8 mouse cellular contexts compared by ENCODE assay signal in the genomic region with DNA sequence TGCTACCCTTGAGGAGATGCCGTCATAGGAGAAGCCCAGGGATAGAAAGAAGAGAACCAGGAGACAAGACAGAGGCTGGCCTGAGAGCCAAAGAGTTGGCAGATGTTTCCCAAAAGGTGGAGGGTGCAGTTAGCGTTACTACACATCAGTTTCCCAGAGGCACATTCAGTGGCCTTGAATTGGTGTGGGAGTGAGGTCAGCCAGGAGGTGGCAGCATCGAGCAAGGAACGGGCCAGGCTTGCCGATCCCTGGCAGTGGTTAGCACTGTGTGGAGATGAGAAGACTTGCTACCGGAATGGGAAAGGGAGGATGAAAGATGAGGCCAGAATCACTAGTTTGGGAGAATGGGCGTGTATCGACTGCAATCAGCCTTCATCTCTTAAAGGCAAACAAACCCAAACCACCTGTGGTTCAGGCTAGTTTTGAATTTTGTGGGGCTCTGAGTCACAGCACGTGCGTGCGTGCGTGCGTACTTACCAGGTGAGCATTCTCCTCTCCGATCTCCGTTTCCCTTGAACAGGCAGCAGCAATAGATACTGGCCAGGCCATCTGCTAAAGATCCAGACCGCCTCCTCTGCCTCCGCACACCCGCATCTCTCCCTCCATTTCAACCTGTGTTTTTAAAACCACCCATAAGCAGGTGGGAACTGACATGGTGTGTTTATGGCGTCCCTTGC. TPM values are rescaled to one million over a fixed set of nuclear protein-coding genes. Genes with fewer than 3 reads are reported as not detected.
DNase-seq lines count a peak whose midpoint lies in the region; ATAC-seq lines count a peak whose summit lies in the region.

No protein-coding gene starts in this region.

- no peaks in the 10 kb centered on the region for H3K9me3 ChIP-seq in forebrain, embryonic 12.5 days
- no peaks in the 10 kb centered on the region for H3K9me3 ChIP-seq in lung, embryonic 16.5 days (ENCODE audit: control insufficient read depth, low read length)

- no peaks in the 10 kb centered on the region for H3K4me1 ChIP-seq in forebrain, embryonic 12.5 days
- H3K4me1 ChIP-seq in lung, embryonic 16.5 days (replicated peaks; ENCODE audit: control insufficient read depth, insufficient read depth, low read length) = no peaks in the 10 kb centered on the region

- H3K27me3 ChIP-seq in forebrain, embryonic 12.5 days = peaks cover 12% of the 10 kb centered on the region; the same call in 1 of the 2 replicates
- H3K27me3 ChIP-seq in lung, embryonic 16.5 days (ENCODE audit: control insufficient read depth, insufficient read depth, low read depth, low read length) = no peaks in the 10 kb centered on the region

- peak; percentile 80; the same call in 1 of the 2 replicates for ATAC-seq in forebrain, embryonic 12.5 days (ENCODE audit: low FRiP score)
- ATAC-seq in lung, embryonic 16.5 days (ENCODE audit: low read depth) = peak; percentile 80

- no peak overlapping the region for H3K4me3 ChIP-seq in forebrain, embryonic 12.5 days (replicated peaks)
- no peak overlapping the region for H3K4me3 ChIP-seq in lung, embryonic 16.5 days (ENCODE audit: low read length)

- H3K36me3 ChIP-seq in forebrain, embryonic 12.5 days (replicated peaks) = no peaks in the 10 kb centered on the region
- H3K36me3 ChIP-seq in lung, embryonic 16.5 days (ENCODE audit: control insufficient read depth, insufficient read depth, low read length) = no peaks in the 10 kb centered on the region

- H3K4me2 ChIP-seq in forebrain, embryonic 12.5 days = no peak overlapping the region
- no peak overlapping the region for H3K4me2 ChIP-seq in lung, embryonic 16.5 days (ENCODE audit: low read depth, low read length)

- peak; percentile 88 for DNase-seq in ES-CJ7 (ENCODE audit: low read depth, low spot score)
- DNase-seq in c-Kit-positive CD71-positive TER-119-negative erythroid progenitor cells, embryonic 14.5 days (ENCODE audit: low read depth) = peak; percentile 48
- peak; percentile 95 for DNase-seq in heart, postnatal 4 days
- DNase-seq in layer of hippocampus, adult 9-10 months (ENCODE audit: low spot score) = peak; percentile 63
- peak; percentile 54 for DNase-seq in retina, adult 2 months (ENCODE audit: low read depth, low spot score)
- DNase-seq in thymus, postnatal 14 days = peak; percentile 76

- no peak overlapping the region for H3K27ac ChIP-seq in forebrain, embryonic 12.5 days
- no peak overlapping the region for H3K27ac ChIP-seq in lung, embryonic 16.5 days (ENCODE audit: low read length)

- no peak overlapping the region for H3K9ac ChIP-seq in forebrain, embryonic 12.5 days
- no peak overlapping the region for H3K9ac ChIP-seq in lung, embryonic 16.5 days (ENCODE audit: low read length)

- 46% methylated on average over 19 of the region's 19 CpGs for WGBS in forebrain, embryonic 12.5 days
- WGBS in lung, embryonic 16.5 days = 47% methylated on average over 19 of the region's 19 CpGs

RNA-seq across cellular contexts. Expression of a gene that starts 29.5 kb away (rescaled TPM):
- polyA plus RNA-seq in forebrain, embryonic 12.5 days (2016; fragmentation: Nextera tagmentation; extraction: Ambion mirVana) = 1.5 TPM in 2 replicates
- total RNA-seq in heart, postnatal 4 days (2021) = 1,000 to 10,000 TPM; 6,684 to 7,230 TPM
- 130 and 158 TPM in 2 replicates for polyA plus RNA-seq in lung, embryonic 16.5 days (2015; fragmentation: Nextera tagmentation; extraction: Ambion mirVana)

RNA-seq across cellular contexts. Expression of a gene that starts 47.3 kb away (rescaled TPM):
- 0.84 and 0.87 TPM in 2 replicates for polyA plus RNA-seq in forebrain, embryonic 12.5 days (2016; fragmentation: Nextera tagmentation; extraction: Ambion mirVana)
- 10 to 100 TPM in 1 of 2 experiments, 1 to 10 TPM in 1; 7.3 to 10.3 TPM for total RNA-seq in heart, postnatal 4 days (2021)
- polyA plus RNA-seq in lung, embryonic 16.5 days (2015; fragmentation: Nextera tagmentation; extraction: Ambion mirVana) = 14.1 and 16.2 TPM in 2 replicates

RNA-seq across cellular contexts. Expression of a gene that starts 53.4 kb away (rescaled TPM):
- polyA plus RNA-seq in forebrain, embryonic 12.5 days (2016; fragmentation: Nextera tagmentation; extraction: Ambion mirVana) = 0.13 and 0.20 TPM in 2 replicates
- under 1 TPM; 0.10 to 0.11 TPM for total RNA-seq in heart, postnatal 4 days (2021)
- 0.57 and 1.0 TPM in 2 replicates for polyA plus RNA-seq in lung, embryonic 16.5 days (2015; fragmentation: Nextera tagmentation; extraction: Ambion mirVana)

Comparison
In these comparisons a context has a peak if more than half of its experiments do, and no peak if none do; other contexts are left out.
1. RNA of a gene that starts 29.5 kb away (polyA plus RNA-seq): 130 to 158 TPM in lung, embryonic 16.5 days; 1.5 TPM in forebrain, embryonic 12.5 days; every median in the first group is over 10 times any median in the second.
2. Peak in every context shown above with its lines, with median percentiles within 50 percentile points of each other: DNase-seq.